Mouse (Mus musculus) intestine, embryonic 16.5 days (tissue): Measurements from ENCODE around the gene Cd2ap. TPM values are rescaled to one million over a fixed set of nuclear protein-coding genes. Genes with fewer than 3 reads are reported as not detected.

Source experiments
- polyA plus RNA-seq: library from polyadenylated mRNA; unstranded; fragments of >200 nt; fragmentation: Nextera tagmentation; extraction: Ambion mirVana; gene quantifications from 2 replicates; pipeline ENCODE4 v1.2.1, GENCODE M21; 2015

Cd2ap gene
- polyA plus RNA-seq, 1 experiment from 2014 or later = 26.8 TPM

Other genes starting within 250 kb of the Cd2ap start
- gene Adgrf4, start 184.4 kb downstream of the Cd2ap start, polyA plus RNA-seq = 0.13 TPM in 1 of 2 replicates, not detected in the other
- gene Adgrf2, start 134.5 kb downstream of the Cd2ap start, polyA plus RNA-seq = not detected in 2 replicates
- 13.4 and 14.2 TPM in 2 replicates for gene Tnfrsf21, start 139.9 kb upstream of the Cd2ap start, polyA plus RNA-seq